Mouse (Mus musculus): ENCODE results near the gene Gm28043. TPM values are rescaled to one million over a fixed set of nuclear protein-coding genes. Genes with fewer than 3 reads are reported as not detected.

Gm28043 gene
- polyA plus RNA-seq, 1 experiment from 2014 or later = 2.3 TPM

DNA sequence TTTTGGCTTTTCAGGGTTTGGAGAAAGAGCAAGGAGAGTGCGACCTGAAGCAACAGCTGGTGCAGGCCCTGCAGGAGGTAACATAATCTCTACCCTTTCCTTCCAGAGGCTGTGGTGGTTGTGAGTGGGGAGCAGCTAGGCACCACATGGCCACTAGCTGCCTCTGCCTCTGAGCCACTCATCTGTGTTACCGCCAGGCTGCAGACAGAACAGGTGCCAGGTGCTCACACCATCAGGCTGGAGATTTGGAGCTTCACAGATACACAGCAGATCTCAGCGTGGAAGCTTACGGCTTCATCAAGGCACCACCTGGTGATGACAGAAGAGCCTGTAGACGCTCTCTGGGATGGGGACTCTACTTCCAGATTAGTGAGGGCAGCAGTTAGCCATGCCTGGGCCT is 14.3 kb downstream of the Gm28043 start:
- Histone ChIP-seq H3K27me3 (no peaks in the 10 kb centered on the region), H3K4me2 (no peak overlapping the region), H3K4me3 (no peak overlapping the region), H3K4me1 (replicated peaks) (no peaks in the 10 kb centered on the region), H3K27ac (replicated peaks) (no peak overlapping the region), H3K36me3 (peaks cover 95% of the 10 kb centered on the region), H3K9ac (no peak overlapping the region), H3K9me3 (no peaks in the 10 kb centered on the region)
- 90% methylated on average over 5 of the region's 5 CpGs for WGBS
- no peak for ATAC-seq (ENCODE audit: low read depth)

DNA sequence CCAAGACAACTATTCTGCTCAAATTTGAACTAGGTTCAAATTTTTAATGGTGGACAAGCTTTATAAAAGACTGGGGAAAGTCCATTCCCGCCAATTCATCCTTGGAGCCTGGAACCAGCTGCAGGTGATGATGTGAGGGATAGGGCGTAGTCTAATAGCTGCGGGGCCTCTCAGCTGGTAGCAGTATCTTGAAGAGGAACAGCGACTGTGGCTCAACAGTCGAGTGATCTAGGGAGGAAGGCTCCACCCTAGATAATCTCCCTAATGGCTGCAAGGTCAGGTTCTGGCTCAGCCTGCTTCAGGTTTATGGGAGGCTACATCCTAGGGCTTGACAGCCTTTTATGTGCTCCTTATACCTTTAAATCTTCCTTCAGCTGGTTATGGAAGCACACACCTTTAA is 14.9 kb downstream of the Gm28043 start:
- peaks cover 95% of the 10 kb centered on the region for H3K36me3 ChIP-seq
- H3K27ac ChIP-seq (replicated peaks) = no peak overlapping the region
- H3K4me1 ChIP-seq (replicated peaks) = no peaks in the 10 kb centered on the region
- H3K9me3 ChIP-seq = no peaks in the 10 kb centered on the region
- no peak for ATAC-seq (ENCODE audit: low read depth)
- H3K27me3 ChIP-seq = no peaks in the 10 kb centered on the region
- 92% methylated on average over 5 of the region's 5 CpGs for WGBS
- no peak overlapping the region for H3K4me2 ChIP-seq
- no peak overlapping the region for H3K4me3 ChIP-seq
- no peak overlapping the region for H3K9ac ChIP-seq

GRCm38 (mm10) chr17:29632312-29632711 is 17.6 kb downstream of the Gm28043 start:
- Histone ChIP-seq H3K4me1 (replicated peaks) (no peaks in the 10 kb centered on the region), H3K36me3 (peaks cover 96% of the 10 kb centered on the region), H3K27ac (replicated peaks) (no peak overlapping the region), H3K27me3 (no peaks in the 10 kb centered on the region), H3K9ac (no peak overlapping the region), H3K9me3 (no peaks in the 10 kb centered on the region), H3K4me3 (no peak overlapping the region), H3K4me2 (no peak overlapping the region)
- WGBS = 92% methylated on average over 11 of the region's 11 CpGs
- ATAC-seq (ENCODE audit: low read depth) = no peak

GRCm38 (mm10) chr17:29635492-29635891 is 20.8 kb downstream of the Gm28043 start:
- H3K27me3 ChIP-seq = no peaks in the 10 kb centered on the region
- H3K36me3 ChIP-seq = peaks cover 93% of the 10 kb centered on the region
- H3K9me3 ChIP-seq = no peaks in the 10 kb centered on the region
- H3K4me2 ChIP-seq = no peak overlapping the region
- no peak for ATAC-seq (ENCODE audit: low read depth)
- WGBS = 91% methylated on average over 8 of the region's 8 CpGs
- H3K4me1 ChIP-seq (replicated peaks) = no peaks in the 10 kb centered on the region
- no peak overlapping the region for H3K4me3 ChIP-seq
- no peak overlapping the region for H3K9ac ChIP-seq
- no peak overlapping the region for H3K27ac ChIP-seq (replicated peaks)

GRCm38 (mm10) chr17:29636118-29636517 is 21.4 kb downstream of the Gm28043 start:
- Histone ChIP-seq H3K9me3 (no peaks in the 10 kb centered on the region), H3K4me2 (no peak overlapping the region), H3K27ac (replicated peaks) (no peak overlapping the region), H3K4me1 (replicated peaks) (no peaks in the 10 kb centered on the region), H3K27me3 (no peaks in the 10 kb centered on the region), H3K4me3 (no peak overlapping the region), H3K36me3 (peaks cover 93% of the 10 kb centered on the region), H3K9ac (no peak overlapping the region)
- 79% methylated on average over 5 of the region's 5 CpGs for WGBS
- ATAC-seq (ENCODE audit: low read depth) = no peak

DNA sequence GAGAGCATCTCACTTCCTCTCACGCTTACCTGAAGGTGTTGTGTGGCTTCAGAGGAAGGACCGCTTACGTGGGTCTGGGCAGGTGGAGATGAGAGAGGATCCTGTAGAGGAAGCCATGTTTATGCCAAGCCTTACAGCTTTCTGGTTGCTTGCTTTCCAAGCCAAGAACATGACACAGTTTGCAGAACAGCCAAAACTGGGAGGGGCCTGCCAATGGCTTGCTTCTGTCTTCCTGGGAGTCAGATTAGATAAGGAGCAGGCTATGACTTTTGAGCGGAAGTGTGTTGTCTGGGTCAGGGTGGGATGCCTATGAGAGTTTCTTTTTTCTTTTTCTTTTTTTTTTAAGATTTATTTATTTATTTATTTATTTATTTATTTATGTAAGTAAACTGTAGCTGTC is 22.7 kb downstream of the Gm28043 start:
- H3K27ac ChIP-seq (replicated peaks) = no peak overlapping the region

DNA sequence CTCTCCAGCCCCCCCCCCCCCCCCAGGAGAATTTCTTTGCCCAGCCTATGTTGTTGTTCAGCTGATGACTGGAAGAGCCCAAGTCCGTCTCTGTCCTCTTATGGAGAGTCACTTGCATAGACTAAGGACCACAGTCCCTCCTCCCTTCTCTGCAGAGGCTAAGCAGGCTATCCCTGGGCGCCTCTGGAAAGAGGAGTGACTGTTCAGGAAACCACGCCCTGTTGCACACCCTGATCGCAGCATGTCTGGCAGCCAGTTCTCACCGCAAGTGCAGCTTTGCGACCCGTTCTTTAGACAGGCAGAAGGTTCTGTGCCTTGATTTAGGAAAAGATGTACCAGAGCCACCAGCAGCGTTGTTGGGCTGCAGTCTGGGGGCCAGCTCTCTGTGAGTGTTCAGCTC is 23.2 kb downstream of the Gm28043 start:
- Histone ChIP-seq H3K27me3 (no peaks in the 10 kb centered on the region), H3K9ac (no peak overlapping the region), H3K4me2 (no peak overlapping the region), H3K9me3 (no peaks in the 10 kb centered on the region), H3K36me3 (peaks cover 96% of the 10 kb centered on the region), H3K27ac (replicated peaks) (no peak overlapping the region), H3K4me3 (no peak overlapping the region), H3K4me1 (replicated peaks) (no peaks in the 10 kb centered on the region)
- 90% methylated on average over 8 of the region's 8 CpGs for WGBS
- no peak for ATAC-seq (ENCODE audit: low read depth)

More for the DNA sequence above, 22.7 kb downstream of the Gm28043 start:
- Histone ChIP-seq H3K9me3 (no peaks in the 10 kb centered on the region), H3K27me3 (no peaks in the 10 kb centered on the region), H3K4me2 (no peak overlapping the region), H3K4me3 (no peak overlapping the region), H3K9ac (no peak overlapping the region), H3K4me1 (replicated peaks) (no peaks in the 10 kb centered on the region), H3K36me3 (peaks cover 94% of the 10 kb centered on the region)
- no peak for ATAC-seq (ENCODE audit: low read depth)
- WGBS = 97% methylated on average over 4 of the region's 4 CpGs

DNA sequence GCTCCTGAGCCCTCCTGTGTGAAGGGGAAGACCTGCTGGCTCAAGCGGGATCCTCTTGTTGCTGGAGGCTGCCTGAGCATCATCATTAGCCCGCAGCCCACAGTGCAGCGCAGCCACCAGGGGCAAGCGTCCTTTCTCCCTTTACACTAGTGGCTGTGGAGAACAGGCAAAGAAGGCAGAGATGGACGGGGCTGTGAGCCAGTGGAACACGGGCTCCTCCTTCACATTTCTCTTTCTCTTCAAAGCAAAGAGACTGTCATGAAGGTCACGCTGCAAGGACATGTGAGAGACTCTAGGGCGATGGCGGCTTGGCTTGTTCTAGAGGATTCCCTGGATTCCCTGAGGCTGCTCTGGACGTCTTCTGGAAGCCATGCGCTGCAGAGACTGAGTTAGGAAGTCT is 26.3 kb downstream of the Gm28043 start:
- no peaks in the 10 kb centered on the region for H3K27me3 ChIP-seq
- no peaks in the 10 kb centered on the region for H3K9me3 ChIP-seq
- WGBS = 95% methylated on average over 11 of the region's 11 CpGs
- no peak overlapping the region for H3K27ac ChIP-seq (replicated peaks)
- H3K9ac ChIP-seq = no peak overlapping the region
- no peak overlapping the region for H3K4me2 ChIP-seq
- peaks cover 76% of the 10 kb centered on the region for H3K36me3 ChIP-seq
- ATAC-seq (ENCODE audit: low read depth) = no peak
- H3K4me3 ChIP-seq = no peak overlapping the region
- 0 out of 2 replicates have a peak, but pooled peaks cover 6% of the 10 kb centered on the region for H3K4me1 ChIP-seq (replicated peaks)

DNA sequence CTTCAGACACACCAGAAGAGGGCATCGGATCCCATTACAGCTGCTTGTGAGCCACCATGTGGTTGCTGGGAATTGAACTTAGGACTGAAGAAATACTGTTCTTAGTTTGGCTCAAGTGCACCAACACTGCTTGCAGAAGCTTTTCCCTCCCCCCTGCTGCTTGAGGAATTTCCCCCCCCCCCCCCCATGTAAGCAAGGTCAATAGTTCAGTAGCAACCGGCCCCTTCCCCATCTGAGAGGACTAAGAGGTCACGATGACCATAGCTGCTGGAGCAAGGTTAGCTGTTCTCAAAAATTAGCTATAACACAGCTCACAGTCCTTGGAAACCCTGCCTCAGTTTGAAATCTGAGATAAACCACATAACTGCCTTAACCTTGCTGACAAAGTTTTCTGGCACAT is 27.5 kb downstream of the Gm28043 start:
- ATAC-seq (ENCODE audit: low read depth) = no peak
- Histone ChIP-seq H3K9ac (no peak overlapping the region), H3K36me3 (peaks cover 72% of the 10 kb centered on the region), H3K9me3 (no peaks in the 10 kb centered on the region), H3K27ac (replicated peaks) (no peak overlapping the region), H3K4me2 (no peak overlapping the region), H3K27me3 (no peaks in the 10 kb centered on the region), H3K4me3 (no peak overlapping the region), H3K4me1 (replicated peaks) (0 out of 2 replicates have a peak, but pooled peaks cover 6% of the 10 kb centered on the region)
- WGBS = 72% methylated on average over 3 of the region's 3 CpGs

DNA sequence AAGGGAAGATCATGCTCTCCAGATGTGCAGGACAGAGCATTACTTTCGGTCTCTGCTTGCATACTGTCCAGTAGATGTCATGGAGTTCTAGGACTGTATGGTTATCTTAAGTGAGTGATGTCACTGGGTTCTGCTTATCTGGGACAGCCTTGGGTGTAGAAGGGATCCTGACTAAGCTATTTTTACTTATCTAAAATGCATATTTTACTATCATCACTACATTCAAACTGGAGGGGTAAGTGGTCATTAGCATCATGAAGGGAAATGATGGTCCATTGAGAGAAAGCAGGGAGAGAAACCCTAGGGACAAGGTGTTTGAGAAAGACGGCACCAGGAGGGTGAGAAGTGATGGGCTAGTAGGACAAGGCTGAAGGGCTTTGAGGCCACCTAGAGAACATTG is 43.6 kb downstream of the Gm28043 start:
- no peak overlapping the region for H3K4me3 ChIP-seq
- H3K9ac ChIP-seq = no peak overlapping the region
- no peaks in the 10 kb centered on the region for H3K27me3 ChIP-seq
- peaks cover 9% of the 10 kb centered on the region for H3K4me1 ChIP-seq (replicated peaks)
- no peak for ATAC-seq (ENCODE audit: low read depth)
- H3K9me3 ChIP-seq = no peaks in the 10 kb centered on the region
- no peak overlapping the region for H3K27ac ChIP-seq (replicated peaks)
- no peak overlapping the region for H3K4me2 ChIP-seq
- 82% methylated on average over 2 of the region's 2 CpGs for WGBS
- peaks cover 2% of the 10 kb centered on the region for H3K36me3 ChIP-seq

DNA sequence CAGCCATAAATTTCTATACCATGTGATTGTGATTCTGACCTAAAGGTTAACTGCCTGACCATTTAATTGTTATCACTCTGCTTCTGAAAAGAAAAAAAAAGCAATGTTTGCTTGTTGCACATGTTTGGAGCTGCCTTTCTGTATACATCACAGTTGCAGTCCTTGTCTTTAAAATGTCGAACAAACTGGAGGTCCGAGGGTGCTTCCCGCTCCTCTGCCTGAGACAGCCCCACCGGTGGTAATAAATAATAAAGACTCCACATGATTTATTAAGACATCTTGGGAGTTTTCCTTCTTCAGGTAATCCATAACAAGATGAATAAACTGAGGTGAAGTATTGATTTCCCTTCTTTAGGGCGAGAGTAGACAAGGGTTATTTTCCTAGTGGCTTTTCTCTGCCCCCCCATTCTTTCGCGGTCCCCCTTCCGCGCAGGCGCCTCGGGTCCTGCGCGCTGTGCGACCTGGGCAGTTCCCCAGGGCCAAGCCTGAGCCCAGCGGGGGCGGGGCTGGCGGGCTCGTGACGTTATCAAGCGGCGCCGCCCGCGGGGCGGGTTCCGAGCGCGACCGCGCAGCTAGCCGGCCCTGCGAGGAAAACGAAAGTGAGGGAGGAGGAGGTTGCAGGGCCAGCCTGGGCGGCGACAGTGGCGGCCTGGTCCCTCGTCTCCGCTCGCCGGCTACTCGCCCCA is 45.5 kb downstream of the Gm28043 start, which contains the start of gene Cmtr1:
TSS of gene Cmtr1 (plus strand) at position 520 of the 686 bp plus-strand sequence.
- peak; percentile 96 for ATAC-seq (ENCODE audit: low read depth)
- H3K4me2 ChIP-seq = peak within 1 kb of the TSS; percentile 96
- H3K9ac ChIP-seq = peak within 1 kb of the TSS; percentile 97
- H3K4me3 ChIP-seq = peak within 1 kb of the TSS; percentile 90
- peaks cover 9% of the 10 kb centered on the region for H3K4me1 ChIP-seq (replicated peaks)
- peaks cover 19% of the 10 kb centered on the region for H3K36me3 ChIP-seq
- under 1% methylated on average over 41 of the region's 41 CpGs for WGBS
- H3K27ac ChIP-seq (replicated peaks) = peak within 1 kb of the TSS; percentile 93
- no peaks in the 10 kb centered on the region for H3K9me3 ChIP-seq
- no peaks in the 10 kb centered on the region for H3K27me3 ChIP-seq

- peak overlapping the region; percentile 96 for H3K4me2 ChIP-seq
- no peaks in the 10 kb centered on the region for H3K27me3 ChIP-seq
- H3K27ac ChIP-seq (replicated peaks) = peak overlapping the region; percentile 93
- H3K4me3 ChIP-seq = peak overlapping the region; percentile 90
- peaks cover 9% of the 10 kb centered on the region for H3K4me1 ChIP-seq (replicated peaks)
- WGBS = under 1% methylated on average over 41 of the region's 41 CpGs
- H3K36me3 ChIP-seq = peaks cover 23% of the 10 kb centered on the region
- no peaks in the 10 kb centered on the region for H3K9me3 ChIP-seq
- H3K9ac ChIP-seq = peak overlapping the region; percentile 97
- peak; percentile 85 for ATAC-seq (ENCODE audit: low read depth)
These were observed 46.2 kb downstream of the Gm28043 start for GRCm38 (mm10) chr17:29660762-29661391.
